Mouse (Mus musculus): Measurements from ENCODE around the gene Zbtb20.

- TF ChIP-seq CTCF (IDR thresholded peaks at IDR 0.05; ENCODE audit: borderline replicate concordance, insufficient read depth, low read length), result no peak
- TF ChIP-seq POLR2A (IDR thresholded peaks at IDR 0.05; ENCODE audit: low read depth, low read length), result no peak
Measured at GRCm38 (mm10) chr16:43534103-43534502, 658.4 kb downstream of the Zbtb20 start.
